Mouse (Mus musculus) forebrain, embryonic 13.5 days (tissue): ENCODE data around the gene Kdm5c. TPM values are rescaled to one million over a fixed set of nuclear protein-coding genes. Genes with fewer than 3 reads are reported as not detected.

Experiments used
- ATAC-seq: fragments of 200-750 bp; cut with Nextera tagmentation; 2 replicates; pipeline ENCODE4 v1.8.0; 2017
- H3K27ac ChIP-seq: fragments of 300-500 bp; sonication (generic); 2 replicates; pipeline ENCODE4 v1.5.1; 2015; ENCODE audit warnings: inconsistent platforms, mild to moderate bottlenecking, moderate library complexity
- H3K27me3 ChIP-seq: fragments of 300-500 bp; sonication (generic); 2 replicates; pipeline ENCODE4 v1.6.1; 2015; ENCODE audit warnings: mild to moderate bottlenecking, inconsistent platforms
- H3K36me3 ChIP-seq: fragments of 300-500 bp; sonication (generic); 2 replicates; pipeline ENCODE4 v1.6.1; 2015; ENCODE audit warnings: mild to moderate bottlenecking, inconsistent platforms; ENCODE audit not compliant: poor library complexity, severe bottlenecking
- H3K4me1 ChIP-seq: fragments of 300-500 bp; sonication (generic); 2 replicates; pipeline ENCODE4 v1.6.1; 2015; ENCODE audit warnings: inconsistent platforms
- H3K4me2 ChIP-seq: fragments of 300-500 bp; sonication (generic); 2 replicates; pipeline ENCODE4 v1.6.1; 2015; ENCODE audit warnings: inconsistent platforms, mild to moderate bottlenecking, moderate library complexity
- H3K4me3 ChIP-seq: fragments of 300-500 bp; sonication (generic); 2 replicates; pipeline ENCODE4 v1.5.1; 2015; ENCODE audit warnings: mild to moderate bottlenecking, inconsistent platforms
- H3K9ac ChIP-seq: fragments of 300-500 bp; sonication (generic); 2 replicates; pipeline ENCODE4 v1.6.1; 2015; ENCODE audit warnings: mild to moderate bottlenecking, inconsistent platforms
- H3K9me3 ChIP-seq: fragments of 300-500 bp; sonication (generic); replicated peaks from 2 replicates; pipeline ENCODE4 v1.6.1; 2016; ENCODE audit warnings: inconsistent platforms
- WGBS: fragments of 180-500 bp; shearing (Covaris S2); methylation state at CpG from one replicate; pipeline ENCODE4 v1.1.7; 2015; 5-methylcytosine and 5-hydroxymethylcytosine counted together
- polyA plus RNA-seq: library from polyadenylated mRNA; unstranded; fragments of >200 nt; fragmentation: Nextera tagmentation; extraction: Ambion mirVana; gene quantifications from 2 replicates; pipeline ENCODE4 v1.2.1, GENCODE M21; 2015

Kdm5c gene
- polyA plus RNA-seq, 1 experiment from 2014 or later, result 36.1 TPM

DNA sequence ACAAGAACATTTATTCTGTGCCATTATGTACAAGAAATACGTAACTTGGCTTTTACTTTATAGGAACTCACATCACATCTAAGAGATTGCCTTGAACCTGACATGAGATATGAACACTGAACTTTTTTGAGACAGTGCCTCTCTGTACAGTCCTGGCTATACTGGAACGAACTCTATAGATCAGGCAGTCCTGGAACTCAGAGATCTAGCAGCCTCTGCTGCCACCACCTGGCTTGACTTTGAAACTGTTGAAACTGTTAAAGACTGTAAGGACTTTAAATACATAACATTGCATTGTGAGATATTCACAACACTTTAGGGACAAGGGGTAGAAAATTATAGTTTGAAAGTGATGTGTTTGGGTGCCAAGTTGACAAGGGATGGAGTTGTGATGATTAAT is 75.1 kb downstream of the Kdm5c start:
- 0 out of 2 replicates have a peak, but pooled peaks have one; percentile 38 for ATAC-seq
- H3K4me3 ChIP-seq, result no peak overlapping the region
- H3K27ac ChIP-seq, result no peak overlapping the region
- H3K9me3 ChIP-seq, result no peaks in the 10 kb centered on the region
- 72% methylated on average over 2 of the region's 2 CpGs for WGBS
- H3K9ac ChIP-seq, result no peak overlapping the region
- H3K4me2 ChIP-seq, result no peak overlapping the region
- H3K36me3 ChIP-seq, result no peaks in the 10 kb centered on the region
- no peaks in the 10 kb centered on the region for H3K4me1 ChIP-seq
- peaks cover 11% of the 10 kb centered on the region for H3K27me3 ChIP-seq

DNA sequence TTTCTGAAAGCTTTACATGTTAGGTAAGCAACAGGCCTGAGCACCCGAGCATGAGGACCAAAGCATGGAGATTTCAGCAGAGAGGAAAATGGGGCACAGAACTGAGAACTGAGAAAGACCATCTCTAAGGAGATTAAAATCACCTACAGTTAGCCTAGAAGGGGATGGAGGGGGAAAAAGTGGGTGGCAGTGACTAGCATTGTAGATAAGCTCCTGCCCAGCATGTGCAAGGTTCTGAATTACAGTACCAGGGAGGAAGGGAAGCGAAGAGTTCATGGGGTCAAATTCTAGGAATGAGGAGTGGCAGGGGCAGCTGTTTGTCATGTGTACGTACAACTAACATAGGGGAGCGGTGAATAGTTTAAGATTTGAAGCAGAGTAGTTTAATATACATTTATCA is 87.7 kb downstream of the Kdm5c start:
- no peak overlapping the region for H3K9ac ChIP-seq
- no peaks in the 10 kb centered on the region for H3K4me1 ChIP-seq
- peaks cover 13% of the 10 kb centered on the region; the same call in 1 of the 2 replicates for H3K27me3 ChIP-seq
- no peak overlapping the region for H3K27ac ChIP-seq
- no peak overlapping the region for H3K4me3 ChIP-seq
- no peak overlapping the region for H3K4me2 ChIP-seq
- ATAC-seq, result no peak
- no peaks in the 10 kb centered on the region for H3K36me3 ChIP-seq
- 87% methylated on average over 4 of the region's 4 CpGs for WGBS
- no peaks in the 10 kb centered on the region for H3K9me3 ChIP-seq

DNA sequence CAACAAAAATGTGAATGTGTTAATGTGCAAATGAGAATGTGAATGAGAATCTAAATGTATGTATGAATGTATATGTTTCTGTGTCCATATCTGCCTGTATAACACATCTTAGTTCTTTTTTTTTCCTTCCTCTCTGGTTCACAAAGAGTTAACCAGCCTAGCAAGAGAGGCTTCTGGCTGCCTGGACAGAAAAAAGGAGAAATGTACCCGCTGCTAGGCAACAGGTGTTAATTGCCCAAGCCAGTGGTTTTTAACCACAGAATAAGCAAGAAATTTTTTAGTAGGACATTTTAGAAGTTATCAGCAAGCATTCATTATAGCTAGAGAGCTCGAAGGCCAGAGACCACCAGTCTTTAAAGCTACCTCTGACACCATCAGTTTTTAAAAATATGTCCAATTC is 90.0 kb downstream of the Kdm5c start:
- Histone ChIP-seq H3K36me3 (no peaks in the 10 kb centered on the region), H3K4me1 (peaks cover 8% of the 10 kb centered on the region; the same call in 1 of the 2 replicates), H3K4me3 (no peak overlapping the region), H3K27ac (no peak overlapping the region), H3K27me3 (peaks cover 19% of the 10 kb centered on the region; the same call in 1 of the 2 replicates), H3K4me2 (no peak overlapping the region), H3K9me3 (no peaks in the 10 kb centered on the region), H3K9ac (no peak overlapping the region)
- no peak for ATAC-seq
- WGBS, result 31% methylated on average over 2 of the region's 2 CpGs

DNA sequence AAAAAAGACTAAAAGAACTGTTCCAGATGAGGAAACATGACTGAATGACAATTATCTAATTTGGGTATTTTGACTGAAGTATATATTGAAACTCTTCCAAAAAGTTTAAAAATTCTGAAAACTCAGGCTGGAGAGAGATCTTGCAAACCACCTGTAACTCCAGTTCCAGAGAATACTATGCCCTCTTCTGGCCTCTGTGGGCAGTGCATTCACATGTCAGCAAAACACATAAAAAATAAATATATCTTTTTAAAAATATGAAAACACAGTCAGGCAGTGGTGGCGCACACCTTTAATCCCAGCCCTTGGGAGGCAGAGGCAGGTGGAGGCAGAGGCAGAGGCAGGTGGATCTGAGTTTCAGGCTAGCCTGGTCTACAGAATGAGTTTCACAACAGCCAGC is 90.8 kb downstream of the Kdm5c start:
- no peaks in the 10 kb centered on the region for H3K9me3 ChIP-seq
- H3K9ac ChIP-seq, result no peak overlapping the region
- no peak overlapping the region for H3K27ac ChIP-seq
- H3K4me1 ChIP-seq, result peaks cover 8% of the 10 kb centered on the region; the same call in 1 of the 2 replicates
- H3K36me3 ChIP-seq, result no peaks in the 10 kb centered on the region
- WGBS, result 100% methylated on average over 1 of the region's 1 CpGs
- H3K4me2 ChIP-seq, result no peak overlapping the region
- H3K27me3 ChIP-seq, result peaks cover 21% of the 10 kb centered on the region; the same call in 1 of the 2 replicates
- no peak for ATAC-seq
- no peak overlapping the region for H3K4me3 ChIP-seq

Other genes starting within 250 kb of the Kdm5c start
- 150 and 151 TPM in 2 replicates for gene Hsd17b10, start 231.2 kb upstream of the Kdm5c start, polyA plus RNA-seq
- 3.2 and 4.6 TPM in 2 replicates for gene Ribc1, start 216.7 kb upstream of the Kdm5c start, polyA plus RNA-seq
- gene Smc1a, start 216.6 kb upstream of the Kdm5c start, polyA plus RNA-seq, result 119 and 122 TPM in 2 replicates
- 3.5 and 4.0 TPM in 2 replicates for gene Iqsec2, start 88.8 kb upstream of the Kdm5c start, polyA plus RNA-seq
- gene Kantr, start 94.5 kb downstream of the Kdm5c start, polyA plus RNA-seq, result 21.1 and 21.5 TPM in 2 replicates
- gene Tspyl2, start 109.4 kb downstream of the Kdm5c start, polyA plus RNA-seq, result 44.2 and 46.1 TPM in 2 replicates
- gene Gpr173, start 135.7 kb downstream of the Kdm5c start, polyA plus RNA-seq, result 8.4 and 8.7 TPM in 2 replicates